Mouse (Mus musculus) heart, postnatal 0 days (tissue): ENCODE results near the gene Eya2. TPM values are rescaled to one million over a fixed set of nuclear protein-coding genes. Genes with fewer than 3 reads are reported as not detected.

Experiments used
- ATAC-seq: fragments of 200-750 bp; cut with Nextera tagmentation; 2 replicates; pipeline ENCODE4 v1.8.0; 2017; ENCODE audit warnings: low read depth, moderate number of reproducible peaks, moderate library complexity; ENCODE audit not compliant: insufficient read depth
- DNase-seq: peaks from one replicate; pipeline ENCODE4 v3.0.0-alpha.2; 2016; ENCODE audit warnings: low spot score
- H3K27ac ChIP-seq: fragments of 300-500 bp; sonication (generic); 2 replicates; pipeline ENCODE4 v1.5.1; 2014; ENCODE audit warnings: low read depth, mild to moderate bottlenecking
- H3K27me3 ChIP-seq: fragments of 300-500 bp; sonication (generic); 2 replicates; pipeline ENCODE4 v1.6.1; 2014; ENCODE audit warnings: low read length, mixed read lengths; ENCODE audit not compliant: control insufficient read depth, insufficient read depth
- H3K36me3 ChIP-seq: fragments of 300-500 bp; sonication (generic); replicated peaks from 2 replicates; pipeline ENCODE4 v1.6.1; 2014; ENCODE audit warnings: low read length, mixed read lengths; ENCODE audit not compliant: control insufficient read depth, insufficient read depth
- H3K4me1 ChIP-seq: fragments of 300-500 bp; sonication (generic); 2 replicates; pipeline ENCODE4 v1.6.1; 2014; ENCODE audit warnings: antibody characterized with exemption; ENCODE audit not compliant: control insufficient read depth, insufficient read depth
- H3K4me2 ChIP-seq: fragments of 300-500 bp; sonication (generic); 2 replicates; pipeline ENCODE4 v1.6.1; 2014; ENCODE audit warnings: low read depth, mild to moderate bottlenecking, low read length, moderate library complexity
- H3K4me3 ChIP-seq: fragments of 300-500 bp; sonication (generic); 2 replicates; pipeline ENCODE4 v1.5.1; 2014; ENCODE audit warnings: low read depth, low read length
- H3K9ac ChIP-seq: fragments of 300-500 bp; sonication (generic); replicated peaks from 2 replicates; pipeline ENCODE4 v1.6.1; 2014; ENCODE audit warnings: low read depth, low read length, mixed read lengths
- H3K9me3 ChIP-seq: fragments of 300-500 bp; sonication (generic); replicated peaks from 2 replicates; pipeline ENCODE4 v1.6.1; 2016; ENCODE audit warnings: low read length; ENCODE audit not compliant: control insufficient read depth
- CTCF ChIP-seq: IDR thresholded peaks from 2 replicates; pipeline ENCODE4 v1.5.1; 2016; ENCODE audit warnings: antibody characterized with exemption, control low read depth, low read depth
- EP300 ChIP-seq: IDR thresholded peaks from 2 replicates; pipeline ENCODE4 v1.6.1; 2016; ENCODE audit warnings: antibody characterized with exemption, low read depth
- WGBS: fragments of 180-500 bp; shearing (Covaris S2); extraction: QIAGEN DNeasy Blood & Tissue Kit; methylation state at CpG from one replicate; pipeline ENCODE4 v1.1.7; 2014; 5-methylcytosine and 5-hydroxymethylcytosine counted together
- polyA plus RNA-seq: library from polyadenylated mRNA; unstranded; fragments of >200 nt; fragmentation: Nextera tagmentation; extraction: Ambion mirVana; gene quantifications from 2 replicates; pipeline ENCODE4 v1.2.1, GENCODE M21; 2015
- total RNA-seq: library from RNA; depleted of rRNA; stranded (reverse); fragments of >200 nt; gene quantifications from 2 replicates; pipeline ENCODE4 v1.2.3, GENCODE M21; 2014; ENCODE audit warnings: low replicate concordance

The Eya2 gene
- total and polyA plus RNA-seq, 2 experiments from 2014 or later, result 0.95 to 0.96 TPM

GRCm38 (mm10) chr2:165554066-165554465 lies 40.8 kb upstream of the Eya2 start:
- H3K4me1 ChIP-seq, result no peaks in the 10 kb centered on the region
- no peak for TF ChIP-seq CTCF
- no peak for TF ChIP-seq EP300
- H3K36me3 ChIP-seq, result no peaks in the 10 kb centered on the region
- H3K4me3 ChIP-seq, result no peak overlapping the region
- no peak for DNase-seq
- H3K9ac ChIP-seq, result no peak overlapping the region
- H3K9me3 ChIP-seq, result no peaks in the 10 kb centered on the region
- WGBS, result 60% methylated on average over 9 of the region's 9 CpGs
- no peak for ATAC-seq
- H3K27me3 ChIP-seq, result no peaks in the 10 kb centered on the region
- H3K27ac ChIP-seq, result no peak overlapping the region
- H3K4me2 ChIP-seq, result no peak overlapping the region

GRCm38 (mm10) chr2:165557278-165557677 lies 37.6 kb upstream of the Eya2 start:
- 80% methylated on average over 7 of the region's 7 CpGs for WGBS
- Histone ChIP-seq H3K36me3 (no peaks in the 10 kb centered on the region), H3K4me1 (no peaks in the 10 kb centered on the region), H3K9ac (no peak overlapping the region), H3K4me3 (no peak overlapping the region), H3K27ac (no peak overlapping the region), H3K9me3 (no peaks in the 10 kb centered on the region), H3K4me2 (no peak overlapping the region), H3K27me3 (peaks cover 6% of the 10 kb centered on the region; the same call in 1 of the 2 replicates)
- no peak for DNase-seq
- no peak for ATAC-seq
- TF ChIP-seq CTCF (no peak), EP300 (no peak)

GRCm38 (mm10) chr2:165558916-165559315 lies 35.9 kb upstream of the Eya2 start:
- ATAC-seq (no peak), DNase-seq (no peak)
- no peak overlapping the region for H3K9ac ChIP-seq
- 53% methylated on average over 11 of the region's 11 CpGs for WGBS
- no peaks in the 10 kb centered on the region; the same call in 1 of the 2 replicates for H3K4me1 ChIP-seq
- no peak overlapping the region for H3K4me2 ChIP-seq
- no peaks in the 10 kb centered on the region for H3K36me3 ChIP-seq
- H3K27me3 ChIP-seq, result peaks cover 21% of the 10 kb centered on the region
- no peak overlapping the region for H3K4me3 ChIP-seq
- no peak overlapping the region for H3K27ac ChIP-seq
- H3K9me3 ChIP-seq, result no peaks in the 10 kb centered on the region
- no peak for TF ChIP-seq CTCF
- no peak for TF ChIP-seq EP300

GRCm38 (mm10) chr2:165559506-165560235 lies 35.2 kb upstream of the Eya2 start:
- Histone ChIP-seq H3K36me3 (no peaks in the 10 kb centered on the region), H3K9me3 (no peaks in the 10 kb centered on the region), H3K27ac (no peak overlapping the region), H3K9ac (no peak overlapping the region), H3K4me2 (no peak overlapping the region), H3K27me3 (peaks cover 29% of the 10 kb centered on the region), H3K4me1 (no peaks in the 10 kb centered on the region; the same call in 1 of the 2 replicates), H3K4me3 (no peak overlapping the region)
- ATAC-seq, result no peak
- no peak for DNase-seq
- TF ChIP-seq CTCF (no peak), EP300 (no peak)
- 26% methylated on average over 10 of the region's 11 CpGs for WGBS

GRCm38 (mm10) chr2:165561861-165562260 lies 33.0 kb upstream of the Eya2 start:
- no peak overlapping the region for H3K27ac ChIP-seq
- H3K4me3 ChIP-seq, result no peak overlapping the region
- H3K4me2 ChIP-seq, result no peak overlapping the region
- 73% methylated on average over 6 of the region's 6 CpGs for WGBS
- no peaks in the 10 kb centered on the region for H3K36me3 ChIP-seq
- TF ChIP-seq EP300, result no peak
- no peak for TF ChIP-seq CTCF
- H3K27me3 ChIP-seq, result peaks cover 43% of the 10 kb centered on the region
- H3K9me3 ChIP-seq, result no peaks in the 10 kb centered on the region
- ATAC-seq (no peak), DNase-seq (no peak)
- H3K4me1 ChIP-seq, result no peaks in the 10 kb centered on the region; the same call in 1 of the 2 replicates
- no peak overlapping the region for H3K9ac ChIP-seq
